Mouse (Mus musculus): Measurements from ENCODE around the gene Tpk1.
"Not testable (repeated sequence)": the region's sequence is repeated elsewhere in the genome, so short reads cannot be mapped to it uniquely, and the experiment has no call there.

The Tpk1 gene

DNA sequence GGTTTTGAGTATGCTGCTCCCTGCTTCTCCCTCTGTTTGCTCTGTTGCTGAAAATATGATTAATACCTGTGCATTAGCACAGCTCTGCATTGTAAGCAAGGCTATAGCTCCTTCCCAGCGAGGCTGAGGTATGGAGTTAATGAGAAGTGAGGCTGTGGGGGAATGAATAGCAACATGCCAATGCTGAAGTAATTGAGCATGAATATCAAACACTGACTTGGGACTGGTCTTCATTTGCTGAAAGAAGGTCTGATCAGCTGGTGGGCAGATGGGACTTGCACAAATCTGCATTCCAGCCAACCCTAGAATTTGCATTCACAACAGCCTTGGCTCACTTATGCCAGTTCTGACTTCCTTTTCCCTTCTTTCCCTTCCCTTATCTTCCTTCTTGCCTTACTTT, 144.0 kb downstream of the Tpk1 start:
- no peak for DNase-seq (ENCODE audit: low spot score in 2 of 2)

DNA sequence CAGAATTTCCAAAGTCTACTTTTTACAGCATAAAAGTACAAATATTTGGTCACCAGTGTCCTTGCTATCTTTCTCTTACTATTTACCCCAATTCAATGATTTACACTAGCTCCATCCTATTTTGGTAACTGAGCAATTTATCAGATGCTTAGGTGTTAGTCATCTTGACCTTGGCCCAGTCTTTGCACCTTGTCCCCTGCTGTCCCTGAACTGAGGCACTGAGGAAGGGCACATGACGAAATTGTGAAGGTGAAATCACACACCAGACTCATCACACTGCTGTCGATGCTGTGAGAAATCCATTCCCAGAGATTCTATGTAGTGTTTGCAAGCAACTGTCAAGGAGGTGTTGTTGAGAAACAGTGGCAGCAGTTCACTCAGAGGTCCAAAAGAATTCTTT, 145.9 kb downstream of the Tpk1 start:
- no peak for DNase-seq (ENCODE audit: low spot score in 2 of 2)

DNA sequence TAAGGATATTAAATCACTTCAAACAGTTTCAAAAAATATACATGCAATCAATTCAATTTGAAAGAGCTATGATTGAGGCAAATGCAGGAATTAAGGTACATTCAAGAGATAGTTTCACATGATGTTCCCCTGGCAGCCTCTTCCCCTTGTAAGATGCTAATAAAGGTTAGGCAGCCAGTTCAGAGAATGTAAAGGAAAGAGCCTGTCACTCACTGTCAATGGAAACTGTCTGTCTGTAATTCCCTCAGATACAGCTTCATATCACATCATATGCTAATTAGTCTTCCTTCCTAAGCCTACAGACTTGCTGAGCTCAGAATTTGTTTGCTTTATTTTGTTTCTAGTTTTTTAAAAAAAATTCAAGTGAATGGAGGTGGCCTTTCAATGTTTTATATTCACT, 147.7 kb downstream of the Tpk1 start:
- DNase-seq (ENCODE audit: low spot score in 2 of 2), result no peak

DNA sequence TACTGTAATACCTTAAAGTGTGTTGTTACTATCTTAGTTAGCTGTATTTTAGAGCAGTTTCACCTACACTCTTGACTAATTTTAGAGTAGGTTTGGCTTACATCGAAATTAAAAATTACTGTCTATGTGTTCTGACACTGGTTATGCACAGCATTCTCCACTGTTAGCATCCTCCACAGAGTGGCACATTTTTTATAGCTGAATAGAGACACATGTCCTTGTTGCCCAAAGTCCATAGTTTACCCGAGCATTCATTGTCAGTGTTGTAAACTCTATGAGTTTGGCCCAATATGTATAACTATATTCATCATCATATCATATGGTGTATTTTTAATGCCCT, 148.8 kb downstream of the Tpk1 start:
- DNase-seq (ENCODE audit: low spot score in 2 of 2), result no peak

DNA sequence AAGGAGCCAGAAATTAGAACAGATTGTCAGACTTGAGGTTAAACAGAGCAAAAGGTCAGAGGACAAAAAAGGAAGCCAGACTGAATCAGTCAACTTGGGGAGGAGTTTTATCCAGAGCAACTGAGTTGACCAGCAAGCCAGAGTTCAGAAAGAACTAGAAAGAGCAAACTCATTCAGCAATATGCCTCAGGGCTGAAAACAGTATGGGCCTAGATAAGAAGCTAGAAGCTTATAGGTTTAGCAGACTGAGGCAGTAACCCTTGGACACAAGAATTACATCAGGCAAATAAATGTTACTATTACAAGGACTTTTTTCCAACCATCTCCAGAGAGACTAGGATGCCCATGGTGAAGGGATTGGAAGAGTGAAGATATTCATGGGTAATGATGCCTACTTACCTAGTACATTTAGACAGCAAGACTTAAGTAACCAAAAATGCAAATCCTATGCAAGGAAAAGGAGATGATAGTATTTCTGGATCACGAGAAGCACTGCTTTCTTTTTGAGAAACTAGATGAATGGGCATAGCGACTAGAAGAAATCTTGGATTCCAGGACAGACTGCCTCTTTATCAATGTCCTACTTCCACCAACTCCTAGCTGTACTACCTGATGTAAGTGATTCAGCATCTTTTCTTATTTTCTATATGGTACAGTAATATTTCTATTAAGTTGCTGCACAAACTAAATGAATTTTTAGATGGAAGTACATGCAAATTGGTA, 149.3 kb downstream of the Tpk1 start:
- no peak for DNase-seq (ENCODE audit: low spot score in 2 of 2)

DNA sequence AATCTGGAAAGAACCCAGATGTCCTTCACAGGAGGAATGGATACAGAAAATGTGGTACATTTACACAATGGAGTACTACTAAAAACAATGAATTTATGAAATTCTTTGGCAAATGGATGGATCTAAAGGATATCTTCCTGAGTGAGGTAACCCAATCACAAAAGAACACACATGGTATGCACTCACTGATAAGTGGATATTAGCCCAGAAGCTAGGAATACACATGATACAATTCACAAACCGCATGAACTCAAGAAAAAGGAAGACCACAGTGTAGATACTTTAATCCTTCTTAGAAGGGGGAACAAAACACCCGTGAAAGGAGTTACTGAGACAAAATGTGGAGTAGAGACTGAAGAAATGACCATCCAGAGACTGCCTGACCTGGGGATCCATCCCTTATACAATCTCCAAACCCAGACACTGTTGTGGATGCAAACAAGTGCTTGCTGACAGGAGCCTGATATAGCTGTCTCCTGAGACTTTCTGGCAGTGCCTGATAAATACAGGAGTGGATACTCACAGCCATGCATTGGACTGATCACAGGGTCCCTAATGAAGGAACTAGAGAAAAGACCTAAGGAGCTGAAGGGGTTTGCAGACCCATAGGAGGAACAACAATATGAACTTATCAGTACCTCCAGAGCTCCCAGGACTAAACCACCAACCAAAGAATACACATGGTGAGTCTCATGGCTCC, 159.2 kb downstream of the Tpk1 start:
- DNase-seq (ENCODE audit: low spot score in 2 of 2), result not testable (repeated sequence)

DNA sequence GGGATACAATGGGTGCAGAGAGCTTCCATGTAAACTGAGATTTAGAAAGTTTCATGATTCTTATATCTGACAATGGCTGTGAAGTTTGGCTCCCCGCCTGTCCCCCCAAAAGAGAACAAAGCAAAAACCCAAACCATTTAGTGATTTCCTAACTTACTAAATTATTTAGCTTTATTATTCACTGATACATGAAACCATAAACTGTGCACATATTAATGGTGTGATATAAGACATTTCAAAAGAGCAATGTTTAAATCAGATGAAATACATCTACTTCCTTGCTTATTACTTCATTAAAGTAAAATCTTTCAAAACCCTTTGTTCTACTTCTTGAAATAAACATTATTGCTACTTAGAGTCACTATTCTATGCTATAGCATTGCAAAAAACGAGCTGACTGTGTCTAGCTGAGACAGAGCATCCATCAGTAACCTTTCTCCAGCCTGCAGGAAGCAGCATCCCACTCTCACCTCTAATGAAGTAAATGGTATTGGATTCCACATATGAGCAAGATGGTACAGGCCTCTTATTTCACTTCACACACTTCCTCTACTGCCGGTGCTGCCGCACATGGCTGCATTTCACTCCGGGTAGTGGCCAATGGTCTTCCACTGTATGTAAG, 161.4 kb downstream of the Tpk1 start:
- no peak for DNase-seq (ENCODE audit: low spot score in 2 of 2)

DNA sequence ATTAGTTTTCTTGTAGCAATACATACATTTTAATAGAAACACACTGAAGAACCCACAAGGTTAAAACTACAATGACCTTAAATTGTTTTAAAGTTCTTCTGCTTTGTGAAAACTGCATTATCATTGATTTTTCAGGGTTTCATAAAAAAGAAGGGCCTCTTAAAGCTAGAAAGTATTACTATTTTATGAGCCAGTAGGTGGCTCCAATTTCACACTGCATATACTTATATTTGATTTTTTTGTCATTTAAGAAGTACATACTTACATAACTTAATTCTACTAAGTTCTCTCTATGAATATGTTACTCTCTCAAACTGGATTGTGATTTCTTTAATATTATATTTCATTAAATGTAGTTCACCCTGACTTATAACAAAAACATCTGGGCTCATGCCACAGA, 173.7 kb downstream of the Tpk1 start:
- DNase-seq (ENCODE audit: low spot score in 2 of 2), result no peak

DNA sequence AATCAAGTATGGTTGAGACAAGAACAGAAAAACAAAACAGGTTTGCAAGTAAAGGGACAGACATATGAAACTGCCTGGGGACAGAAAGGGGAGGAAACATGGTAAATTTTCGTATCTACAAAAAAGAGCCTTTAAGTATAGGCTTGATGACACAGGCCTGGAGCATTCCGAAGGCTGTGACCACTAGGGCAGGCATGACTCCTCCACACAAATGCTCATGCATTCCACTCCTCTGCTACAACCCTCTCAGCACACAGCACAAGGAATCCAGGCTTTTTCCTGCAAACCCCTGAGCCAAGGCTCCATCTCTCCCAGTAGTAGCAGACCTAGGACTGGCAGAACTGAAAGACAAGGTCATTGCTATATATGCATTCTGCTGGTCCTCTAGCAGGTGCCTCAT, 179.4 kb downstream of the Tpk1 start:
- no peak for DNase-seq (ENCODE audit: low spot score in 2 of 2)

DNA sequence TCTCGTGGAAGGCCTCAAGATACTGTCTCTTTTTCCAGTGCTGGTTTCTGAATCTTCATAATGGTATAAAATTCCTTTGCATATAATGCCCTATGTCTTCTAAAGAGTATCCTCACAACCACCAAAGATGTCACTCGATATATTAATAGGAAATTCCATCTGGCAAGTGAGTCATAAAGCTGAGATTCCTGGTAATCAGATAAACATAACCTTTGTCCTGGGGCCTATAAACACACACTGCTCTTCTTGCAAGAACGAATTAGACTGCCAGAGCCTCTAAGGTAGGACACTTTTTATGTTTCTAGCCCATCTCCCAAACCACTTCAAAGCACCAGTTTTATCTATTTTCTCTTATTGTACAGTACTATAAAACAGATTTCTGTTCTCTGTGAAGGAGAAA, 185.4 kb downstream of the Tpk1 start:
- no peak for DNase-seq (ENCODE audit: low spot score in 2 of 2)

DNA sequence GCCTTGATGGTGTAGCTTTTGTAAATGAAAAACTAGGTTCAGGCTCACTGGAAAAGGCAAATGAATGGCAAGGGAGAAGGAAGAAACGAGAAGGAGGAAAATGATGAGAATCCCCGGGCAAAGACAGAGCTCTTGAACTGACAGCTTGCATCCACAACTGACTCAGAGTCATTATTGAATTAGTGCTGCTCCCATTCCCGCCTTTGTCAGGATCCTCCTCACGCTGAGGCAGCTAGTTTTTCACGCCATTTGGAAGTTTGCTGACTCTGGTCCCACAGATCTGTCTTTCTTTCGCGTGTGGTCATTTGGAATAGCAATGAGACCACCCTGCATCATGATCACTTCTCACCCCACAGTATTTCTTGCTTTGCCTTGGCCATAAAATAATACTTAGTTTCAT, 187.3 kb downstream of the Tpk1 start:
- DNase-seq (ENCODE audit: low spot score in 2 of 2), result no peak

DNA sequence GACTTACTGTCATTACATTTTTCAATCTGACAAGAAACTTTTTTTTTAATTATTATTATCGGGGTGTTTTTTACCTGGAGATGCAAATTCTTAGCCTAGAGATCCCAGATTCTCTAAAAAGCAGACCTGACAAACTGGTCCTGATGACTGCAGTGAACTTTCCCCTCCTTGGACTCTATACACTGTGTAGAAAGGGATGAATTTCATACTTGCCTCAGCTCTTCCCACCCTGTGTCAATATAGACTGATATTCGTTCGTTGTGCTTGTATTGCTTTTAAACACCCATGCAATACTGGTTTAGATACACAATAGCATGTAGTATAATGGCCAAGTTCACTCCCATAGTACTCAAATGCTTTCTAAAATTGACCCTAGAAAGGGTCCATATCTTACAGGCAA, 189.7 kb downstream of the Tpk1 start:
- DNase-seq (ENCODE audit: low spot score in 2 of 2), result no peak

DNA sequence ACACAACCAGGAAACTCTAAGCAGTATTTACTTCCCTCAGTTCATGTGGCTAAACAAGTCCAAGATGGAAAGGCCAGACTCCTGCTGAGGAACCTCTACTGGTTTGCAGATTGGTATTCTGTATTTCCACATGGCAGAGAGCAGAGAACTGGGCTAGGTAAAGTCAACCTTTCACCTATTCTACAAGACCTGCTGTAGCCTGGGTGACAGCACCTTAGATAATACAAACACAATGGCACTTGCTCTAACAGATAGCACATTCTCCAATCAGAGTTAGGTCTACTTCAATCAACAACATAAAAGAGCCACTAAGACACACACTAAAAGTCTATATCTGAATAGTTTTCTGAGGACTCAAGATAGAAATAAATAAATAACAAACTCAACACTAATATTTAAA, 190.2 kb downstream of the Tpk1 start:
- DNase-seq (ENCODE audit: low spot score in 2 of 2), result no peak

DNA sequence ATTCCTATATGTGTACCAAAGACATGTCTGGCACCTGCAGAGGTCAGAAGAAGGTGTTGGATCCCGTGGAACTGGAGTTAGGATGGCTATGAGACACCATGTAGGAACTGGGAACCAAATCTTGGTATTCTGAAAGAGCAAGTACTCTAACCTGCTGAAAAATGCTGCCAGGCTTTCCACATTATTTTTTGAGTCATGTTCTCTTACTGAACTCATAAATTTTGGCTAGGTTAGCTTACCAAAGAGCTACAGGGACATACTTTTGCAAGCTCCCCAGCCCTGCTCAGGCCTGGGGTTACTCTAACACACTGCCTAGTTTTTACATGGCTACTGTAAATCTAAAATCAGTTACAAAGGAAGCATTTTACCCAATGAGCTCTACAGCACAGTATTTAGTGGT, 194.5 kb downstream of the Tpk1 start:
- no peak for DNase-seq (ENCODE audit: low spot score in 2 of 2)

DNA sequence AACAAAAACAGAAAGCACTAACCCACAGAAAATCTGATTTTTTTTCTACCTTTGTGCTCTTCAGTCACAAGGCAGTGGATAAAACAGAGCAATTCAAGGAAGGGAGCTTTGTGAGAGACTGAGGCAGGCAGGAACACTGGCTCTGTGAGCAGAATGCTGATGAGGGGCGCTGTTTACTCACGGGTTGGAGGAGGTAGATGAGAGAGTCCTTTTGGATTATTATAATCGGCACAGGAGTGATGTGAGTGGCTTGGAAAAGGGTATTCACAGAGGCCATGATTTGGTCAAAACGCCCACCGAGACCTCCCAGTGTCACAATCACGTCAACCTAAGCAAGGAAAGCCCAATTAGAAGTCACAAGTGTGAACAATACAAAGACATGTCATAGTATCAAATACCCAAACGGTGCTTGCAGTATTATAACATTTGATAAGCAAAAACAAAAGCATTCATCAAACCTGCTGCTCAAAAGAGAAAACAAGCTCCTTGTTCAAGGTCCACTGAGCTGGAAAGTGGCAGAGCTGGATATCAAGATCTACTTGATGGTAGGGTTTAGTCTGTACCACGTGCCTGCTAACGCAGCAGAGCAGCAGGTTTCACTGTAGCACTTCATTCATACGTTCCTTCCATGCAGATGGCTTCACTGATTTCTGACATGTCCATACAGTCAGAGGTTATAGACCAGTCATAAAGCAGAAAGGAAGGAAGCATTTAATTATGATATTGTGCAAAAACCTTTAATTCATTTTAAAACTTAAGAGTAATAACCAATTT, 197.1 kb downstream of the Tpk1 start:
- DNase-seq (ENCODE audit: low spot score in 2 of 2), result no peak

DNA sequence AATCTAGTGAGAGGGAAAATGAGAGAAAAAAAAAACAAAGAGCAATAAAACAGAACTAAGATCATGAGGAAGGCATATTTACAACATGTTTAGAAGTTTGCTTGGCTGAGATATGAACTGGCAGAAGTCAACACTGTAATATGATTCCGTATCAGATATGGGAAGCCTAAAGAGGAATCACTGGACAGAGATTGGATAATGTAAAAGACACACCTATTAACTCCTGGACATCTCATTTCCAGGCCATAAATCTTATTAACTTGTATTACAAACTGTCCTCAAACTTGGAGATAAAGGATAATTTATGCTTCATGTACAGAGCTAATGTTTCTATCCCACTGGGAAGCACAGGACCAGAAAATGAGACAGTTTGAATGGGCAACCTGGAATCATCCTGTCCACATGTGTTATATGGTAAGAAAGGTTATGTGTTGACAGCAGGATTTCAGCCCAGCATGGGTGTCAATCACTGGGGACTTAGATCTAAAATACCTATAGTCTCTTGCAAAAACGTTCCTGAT, 203.2 kb downstream of the Tpk1 start:
- DNase-seq (ENCODE audit: low spot score in 2 of 2), result no peak

DNA sequence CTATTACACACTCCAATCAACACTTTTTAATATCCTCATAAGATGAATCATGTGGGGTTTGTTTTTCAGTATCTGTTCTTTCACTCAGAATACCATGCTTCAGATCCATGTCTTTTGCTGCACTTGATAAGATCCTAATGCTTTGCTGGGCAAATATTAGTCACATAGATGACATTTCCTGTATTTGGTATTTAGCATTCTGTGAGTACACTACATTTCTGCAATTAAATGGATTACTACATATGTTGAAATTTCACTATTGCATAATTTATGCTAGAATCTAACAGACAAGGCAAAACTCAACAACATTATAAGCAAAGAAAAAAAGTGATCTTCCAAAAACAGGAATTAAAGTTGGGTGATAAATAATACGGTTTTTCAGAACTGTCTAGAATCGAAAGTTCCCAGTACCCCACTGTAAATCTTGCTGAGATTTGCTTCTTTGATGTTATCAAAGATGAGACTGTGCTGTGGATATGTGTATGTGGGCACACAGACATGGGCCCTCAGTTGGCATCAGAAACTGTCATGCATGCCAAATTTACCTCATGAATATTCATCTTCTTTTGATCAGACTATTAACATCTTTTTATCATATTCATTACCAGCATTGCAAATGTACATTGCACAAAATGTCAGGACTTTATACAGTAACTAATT, 203.8 kb downstream of the Tpk1 start:
- DNase-seq (ENCODE audit: low spot score in 2 of 2), result no peak

DNA sequence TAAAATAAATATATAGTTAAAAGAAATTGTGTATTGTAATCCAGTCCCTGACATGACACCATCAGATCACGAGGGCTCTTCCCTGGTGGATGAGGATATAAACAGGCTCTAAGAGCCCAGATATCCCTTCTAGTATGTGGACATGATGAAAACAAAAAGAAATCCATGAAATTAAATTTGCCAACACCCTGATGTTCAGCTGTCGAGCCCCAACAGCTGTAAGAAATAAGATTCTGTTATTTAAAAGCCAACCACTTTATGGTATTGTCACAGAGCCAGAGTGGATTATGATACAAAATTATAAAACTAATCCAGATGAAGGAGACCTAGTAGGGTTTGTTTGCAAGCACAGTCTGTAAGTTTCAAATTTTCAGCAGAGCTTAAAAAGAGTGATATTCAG, 207.0 kb downstream of the Tpk1 start:
- no peak for DNase-seq (ENCODE audit: low spot score in 2 of 2)

DNA sequence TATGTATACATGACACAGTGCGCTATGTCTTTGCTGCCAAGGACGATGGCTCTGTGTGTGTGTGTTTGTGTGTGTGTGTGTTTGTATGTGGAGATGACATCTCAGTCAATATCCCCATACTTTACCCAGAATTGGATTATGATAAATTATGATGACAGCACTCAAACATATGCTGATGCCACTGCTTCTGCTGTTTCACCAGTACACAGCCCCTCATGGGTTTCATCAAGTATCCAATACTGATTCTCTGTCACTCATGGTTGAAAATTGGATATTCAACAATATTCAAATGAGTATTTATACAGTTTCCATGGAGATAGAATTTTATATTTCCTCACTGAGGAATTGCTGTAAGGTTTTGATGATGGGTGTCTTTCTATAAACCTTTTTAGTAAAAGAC, 208.1 kb downstream of the Tpk1 start:
- DNase-seq (ENCODE audit: low spot score in 2 of 2), result no peak

DNA sequence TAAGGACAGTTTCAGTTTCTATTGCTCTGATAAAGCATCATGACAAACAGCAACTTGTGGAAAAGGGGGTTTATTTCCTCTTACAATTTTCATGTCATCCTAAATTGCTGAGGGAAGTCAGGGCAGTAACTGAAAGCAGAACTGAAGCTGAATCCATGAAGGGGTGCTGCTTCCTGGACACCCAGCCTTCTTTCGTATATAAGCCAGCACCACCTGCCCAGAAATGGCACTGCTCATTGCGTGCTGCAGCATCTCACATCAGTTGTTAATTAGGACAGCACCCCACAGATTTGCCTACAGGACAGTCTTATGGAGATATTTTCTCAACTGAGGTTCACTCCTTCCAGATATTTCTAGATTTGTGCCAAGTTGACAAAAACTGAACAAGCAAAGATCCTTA, 216.6 kb downstream of the Tpk1 start:
- DNase-seq (ENCODE audit: low spot score in 2 of 2), result no peak

DNA sequence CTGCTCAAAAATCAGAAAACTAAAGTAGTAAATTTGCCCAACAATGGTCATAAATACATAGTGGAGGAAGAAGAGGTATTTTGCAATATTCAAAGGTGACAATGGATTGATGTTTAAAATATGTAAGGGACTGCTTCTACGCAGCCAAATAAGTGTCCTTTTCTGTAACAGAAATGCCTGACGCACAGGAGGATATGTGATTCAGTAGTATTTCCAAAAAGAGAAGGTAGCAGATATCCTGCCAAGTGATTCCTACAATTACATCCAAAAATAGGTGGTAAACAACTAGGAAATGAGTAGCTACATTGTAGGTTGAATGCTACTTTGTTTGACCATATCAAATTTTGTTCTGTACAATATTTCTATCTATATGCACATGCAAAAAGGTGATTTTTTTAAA, 220.2 kb downstream of the Tpk1 start:
- DNase-seq (ENCODE audit: low spot score in 2 of 2), result no peak

DNA sequence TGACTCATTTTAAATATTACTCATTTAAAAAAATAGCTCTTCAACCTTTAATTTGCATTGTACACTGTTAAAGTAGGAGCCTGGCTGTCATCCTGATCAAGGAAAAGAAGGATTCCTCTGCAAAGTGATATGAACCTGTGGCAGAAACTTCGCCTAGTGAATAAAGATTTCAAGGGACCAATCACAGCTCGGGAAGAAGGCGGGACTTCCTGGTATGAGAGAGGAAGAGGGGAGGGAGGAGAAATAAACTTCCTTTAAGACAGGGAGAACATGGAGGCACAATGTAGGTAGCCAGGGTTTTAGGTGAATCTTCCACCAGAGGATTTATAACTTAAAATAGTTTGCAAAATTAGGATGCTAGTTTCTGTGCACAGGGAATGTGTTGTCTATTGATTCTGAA, 223.9 kb downstream of the Tpk1 start:
- no peak for DNase-seq (ENCODE audit: low spot score in 2 of 2)
